Mouse (Mus musculus) frontal cortex, adult 2 months (tissue): Measurements from ENCODE around the gene Pld5. TPM values are rescaled to one million over a fixed set of nuclear protein-coding genes. Genes with fewer than 3 reads are reported as not detected.
"Not testable (repeated sequence)": the region's sequence is repeated elsewhere in the genome, so short reads cannot be mapped to it uniquely, and the experiment has no call there.

Experiments
- DNase-seq, 2 experiments: peaks; one replicate each; pipeline ENCODE4 v3.0.0; 2022; ENCODE audit warnings: low spot score in 1 of 2; ENCODE audit errors: extremely low spot score in 1 of 2
- polyA plus RNA-seq: library from polyadenylated mRNA; depleted of rRNA; stranded (reverse); fragments of >200 nt; gene quantifications from 2 replicates; pipeline ENCODE4 v1.2.3, GENCODE M21; 2012

Gene Pld5
- polyA plus RNA-seq, 1 experiment, result 3.3 TPM

GRCm38 (mm10) chr1:176053653-176054052, 221.5 kb downstream of the Pld5 start:
- DNase-seq, result no peak

DNA sequence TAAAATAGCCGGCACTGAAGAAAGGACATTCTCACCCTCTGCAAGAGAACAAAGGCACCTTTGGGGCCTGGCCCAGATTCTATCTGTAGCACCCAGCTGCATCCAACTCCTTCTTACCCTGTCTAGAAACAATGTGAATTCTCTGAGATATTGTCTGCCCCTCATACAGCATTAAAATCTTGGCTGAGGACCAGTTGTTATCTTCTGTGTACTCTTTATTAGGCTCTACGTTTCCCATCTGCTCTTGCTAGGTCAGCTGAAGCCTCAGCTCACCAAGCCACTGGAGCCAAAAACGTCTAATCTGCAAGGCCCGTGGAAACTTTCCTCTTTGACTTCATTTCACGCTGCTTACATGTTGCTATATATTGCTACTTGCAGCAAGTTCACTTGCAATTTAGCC, 228.1 kb downstream of the Pld5 start:
- no peak for DNase-seq

- no peak for DNase-seq
Measured at GRCm38 (mm10) chr1:176046375-176046774, 228.7 kb downstream of the Pld5 start.

GRCm38 (mm10) chr1:176043056-176043455, 232.1 kb downstream of the Pld5 start:
- no peak for DNase-seq

DNA sequence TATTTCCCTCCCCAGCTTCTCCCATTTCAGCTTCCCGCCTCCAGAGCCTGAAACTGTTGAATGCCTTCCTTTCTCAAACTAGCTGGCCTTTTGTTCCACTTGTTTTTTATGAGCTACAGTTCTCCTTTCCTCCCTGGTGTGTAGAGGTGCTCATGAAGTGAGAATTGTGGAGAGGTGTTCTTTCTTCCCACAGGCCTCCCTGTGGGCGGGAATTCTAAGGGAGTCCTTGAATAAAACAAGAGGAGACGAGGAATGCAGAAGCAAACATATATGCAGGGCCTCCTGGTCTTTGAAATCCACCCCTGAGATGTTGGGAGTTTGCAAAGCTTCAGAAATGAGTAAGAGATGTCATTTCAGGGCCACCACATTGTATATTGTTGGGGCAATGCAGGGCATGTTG, 235.2 kb downstream of the Pld5 start:
- no peak for DNase-seq

DNA sequence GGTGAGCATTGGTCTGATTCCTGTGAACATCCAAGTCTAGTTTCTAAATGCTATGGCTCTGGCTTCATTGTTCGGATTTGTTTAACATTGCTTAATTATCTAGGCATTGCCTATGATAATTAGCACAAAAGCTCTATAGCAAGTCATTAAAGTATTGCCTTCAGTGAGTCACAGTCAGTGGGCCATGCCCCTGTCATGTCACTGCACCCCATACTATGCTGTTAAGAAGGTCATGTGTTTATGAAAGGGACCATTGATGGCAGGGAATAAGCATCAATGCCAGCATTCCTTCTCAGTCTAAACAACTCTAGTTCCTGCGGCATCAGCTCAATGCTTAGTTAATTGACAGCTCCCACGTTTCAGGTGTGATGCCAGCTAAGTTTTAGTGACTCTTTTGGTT, 239.1 kb downstream of the Pld5 start:
- DNase-seq, result no peak

DNA sequence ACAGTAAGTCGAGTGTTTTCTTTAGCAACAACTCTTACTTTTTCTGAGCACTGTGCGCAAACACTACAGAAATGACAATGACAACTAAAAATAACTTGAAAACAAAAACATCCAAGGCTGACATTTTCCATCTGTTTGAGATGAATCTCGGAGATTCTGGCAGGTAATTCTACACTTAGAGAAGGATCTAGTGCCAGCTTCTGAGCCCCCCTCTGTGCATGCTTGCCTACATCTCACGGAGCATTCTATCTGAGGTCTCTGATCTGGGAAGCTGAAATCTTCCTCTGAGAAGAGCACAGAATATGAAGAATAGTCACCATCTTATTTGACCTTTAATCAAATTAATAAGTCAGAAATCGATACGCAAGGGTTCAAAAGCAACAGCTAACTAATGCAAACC, 240.4 kb downstream of the Pld5 start:
- no peak for DNase-seq

- DNase-seq, result no peak
Measured at GRCm38 (mm10) chr1:176033698-176034097, 241.4 kb downstream of the Pld5 start.

- DNase-seq, result no peak
Measured at GRCm38 (mm10) chr1:176029063-176029462, 246.0 kb downstream of the Pld5 start.

DNA sequence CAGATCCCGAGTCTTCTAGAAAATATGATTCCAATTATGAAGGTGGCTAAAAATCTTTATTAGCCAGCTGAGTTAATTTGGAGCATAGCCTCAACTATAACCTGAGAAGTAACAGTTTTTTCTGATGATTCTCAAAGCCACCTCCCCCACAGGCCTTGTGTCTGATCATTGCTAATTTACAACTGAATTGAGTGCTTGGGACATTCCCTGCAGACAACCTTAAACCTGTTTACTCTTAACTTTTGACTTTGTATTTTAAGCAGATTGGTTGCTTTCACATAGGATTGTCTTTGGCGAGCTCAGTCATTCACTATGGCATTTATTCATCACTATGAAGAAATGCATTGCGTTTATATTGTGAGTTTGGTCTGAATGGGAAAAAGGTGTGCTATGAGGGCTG, 246.7 kb downstream of the Pld5 start:
- no peak for DNase-seq

GRCm38 (mm10) chr1:176024501-176024900, 250.6 kb downstream of the Pld5 start:
- no peak for DNase-seq

DNA sequence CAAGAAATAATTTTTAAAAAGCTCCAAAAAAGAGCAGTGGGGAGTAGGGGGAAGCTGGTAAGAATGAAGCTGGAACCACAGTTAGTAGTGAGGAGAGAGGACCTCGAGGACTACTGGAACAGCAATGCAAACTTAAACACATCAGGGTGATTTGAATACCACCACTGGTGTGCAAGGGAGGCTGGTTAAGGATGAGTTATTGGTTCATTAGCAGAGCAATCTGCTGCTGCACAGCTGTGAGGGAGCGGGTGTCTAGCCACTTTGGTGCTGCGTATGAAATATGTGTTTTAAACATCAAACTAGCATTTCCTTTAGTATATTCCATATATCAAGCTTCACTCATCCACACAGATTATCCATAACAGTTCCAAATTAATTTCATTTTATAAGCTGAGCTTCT, 256.6 kb downstream of the Pld5 start:
- no peak for DNase-seq

DNA sequence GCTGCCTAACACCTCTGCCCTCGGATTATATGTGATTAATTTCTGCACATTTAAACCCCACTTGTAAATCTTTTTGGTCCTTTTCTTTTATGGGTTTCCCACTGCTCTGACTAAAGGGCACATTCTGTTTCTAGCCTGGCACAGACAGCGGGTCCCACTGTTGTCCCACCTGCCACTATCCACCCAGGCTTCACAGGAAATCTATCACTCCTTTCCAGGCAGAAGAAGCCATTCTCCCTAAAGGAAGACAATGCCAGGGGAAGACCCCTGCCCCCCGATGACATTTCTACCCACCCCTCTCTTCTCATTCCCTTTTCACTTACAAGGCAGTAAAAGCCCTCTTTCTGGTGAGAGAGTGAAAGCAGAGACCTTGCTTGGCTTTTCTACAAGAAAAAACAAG, 259.0 kb downstream of the Pld5 start:
- no peak for DNase-seq

DNA sequence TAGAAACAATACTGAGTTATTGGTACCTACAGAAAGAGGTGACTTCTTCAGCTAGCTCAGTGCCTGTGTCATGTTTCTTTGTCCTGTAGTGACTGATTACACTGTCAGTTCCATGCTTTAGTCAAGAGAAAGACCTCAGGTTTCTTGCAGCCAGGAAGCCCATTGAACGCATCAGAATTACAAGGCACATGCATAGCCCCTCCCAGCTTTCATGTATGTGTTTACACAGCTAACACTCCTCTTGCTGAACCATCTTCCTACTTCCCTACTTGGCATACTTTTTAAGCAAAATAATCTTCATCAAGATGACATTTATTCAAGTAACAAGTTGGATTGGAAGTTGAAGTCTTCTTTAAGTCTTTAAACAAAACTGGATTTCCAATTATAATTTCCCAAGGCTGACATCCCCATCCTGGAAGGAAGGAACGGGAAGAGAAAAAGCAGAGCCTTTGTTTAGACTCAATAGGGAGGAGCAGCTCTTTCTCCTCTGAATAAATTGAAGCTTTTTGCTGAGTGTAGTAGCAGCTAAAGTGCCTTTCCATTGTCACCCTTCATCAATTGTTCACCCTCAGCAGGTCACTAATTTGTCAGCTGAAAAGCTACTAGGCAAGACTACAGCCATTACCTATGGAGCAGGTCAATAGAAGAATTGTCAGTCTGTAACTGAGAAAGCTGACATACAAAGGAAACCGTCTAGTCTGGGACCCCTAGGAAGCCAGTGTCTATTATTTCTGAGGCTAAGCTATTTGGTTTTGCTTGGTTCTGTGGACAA, 261.4 kb downstream of the Pld5 start:
- DNase-seq, result no peak

DNA sequence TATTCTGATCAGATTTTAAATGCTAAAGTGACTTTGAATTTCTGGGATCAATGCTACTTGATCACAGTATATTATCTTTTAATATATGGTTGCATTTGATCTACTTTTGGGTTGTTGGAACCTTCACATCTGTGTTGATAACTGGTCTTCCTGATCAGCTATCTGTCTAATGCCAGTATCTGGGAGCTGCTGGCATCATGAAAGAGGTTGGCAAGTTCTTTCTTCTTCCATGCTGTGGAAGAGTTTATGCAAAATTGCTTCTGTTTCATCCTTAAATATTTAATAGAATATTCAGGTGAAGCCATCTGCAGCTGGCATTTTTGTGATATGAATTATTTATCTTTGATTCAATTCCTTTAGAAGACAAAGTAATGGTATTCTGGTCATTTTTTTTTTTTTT, 263.6 kb downstream of the Pld5 start:
- no peak for DNase-seq

DNA sequence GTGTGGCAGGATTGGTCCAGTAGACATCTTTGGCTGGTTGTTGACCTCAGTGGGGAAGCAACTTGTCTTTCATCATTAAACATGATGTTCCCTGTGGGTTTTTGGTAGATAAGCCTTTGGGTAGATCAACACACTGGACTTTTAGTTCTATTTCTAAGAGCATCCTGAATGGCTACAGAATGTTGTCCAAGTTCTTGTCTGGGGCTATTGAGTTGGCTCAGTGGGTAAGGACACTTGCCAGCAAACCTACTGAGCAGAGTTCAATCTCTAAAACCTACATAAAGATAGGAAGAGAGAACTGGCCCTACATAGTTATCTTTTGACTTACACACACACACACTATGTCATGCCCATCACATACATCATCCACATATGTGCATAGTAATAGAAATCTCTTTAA, 264.0 kb downstream of the Pld5 start:
- DNase-seq, result no peak

- no peak for DNase-seq
Measured at GRCm38 (mm10) chr1:176008411-176008810, 266.7 kb downstream of the Pld5 start.

DNA sequence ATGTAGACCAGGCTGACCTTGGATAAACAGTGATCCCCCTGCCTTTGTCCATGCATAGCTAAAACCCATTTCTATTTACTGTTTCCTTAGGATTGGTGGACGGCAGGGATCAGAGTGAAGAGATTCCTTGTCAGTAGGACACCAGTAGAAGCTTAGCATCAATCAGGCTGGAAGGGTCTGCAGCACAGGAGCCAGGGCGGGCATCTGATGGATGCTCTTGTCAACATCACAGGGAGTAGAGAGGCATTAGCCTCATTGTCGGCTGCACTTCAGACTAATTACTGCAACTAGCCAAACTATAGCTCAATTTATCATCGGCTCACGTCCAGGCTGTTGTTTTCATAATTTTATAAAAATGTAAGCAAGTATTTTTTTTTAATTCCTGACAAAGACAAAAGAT, 274.5 kb downstream of the Pld5 start:
- no peak for DNase-seq

- DNase-seq, result no peak
Measured at GRCm38 (mm10) chr1:175997076-175997651, 277.9 kb downstream of the Pld5 start.

DNA sequence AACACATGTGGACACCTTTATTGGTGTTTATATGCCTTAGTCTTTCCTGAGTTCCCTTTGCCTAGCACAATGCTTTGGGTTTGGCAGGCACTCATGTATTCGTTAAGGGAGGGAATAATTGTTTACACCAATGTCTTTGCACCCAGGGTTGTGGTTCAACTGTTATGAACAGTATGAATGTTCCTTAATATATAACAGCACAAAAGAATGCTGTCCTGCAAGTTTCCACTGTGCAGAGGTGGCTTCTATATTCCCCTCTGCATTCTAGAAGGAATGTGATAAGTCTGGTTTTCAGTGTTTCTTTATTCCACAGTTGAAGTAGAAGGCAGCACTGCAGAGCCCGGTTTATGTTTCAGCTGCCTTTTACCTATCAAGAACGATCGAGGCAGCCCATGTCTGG, 286.2 kb downstream of the Pld5 start:
- DNase-seq, result no peak

- DNase-seq, result no peak
Measured at GRCm38 (mm10) chr1:175988448-175988847, 286.7 kb downstream of the Pld5 start.

DNA sequence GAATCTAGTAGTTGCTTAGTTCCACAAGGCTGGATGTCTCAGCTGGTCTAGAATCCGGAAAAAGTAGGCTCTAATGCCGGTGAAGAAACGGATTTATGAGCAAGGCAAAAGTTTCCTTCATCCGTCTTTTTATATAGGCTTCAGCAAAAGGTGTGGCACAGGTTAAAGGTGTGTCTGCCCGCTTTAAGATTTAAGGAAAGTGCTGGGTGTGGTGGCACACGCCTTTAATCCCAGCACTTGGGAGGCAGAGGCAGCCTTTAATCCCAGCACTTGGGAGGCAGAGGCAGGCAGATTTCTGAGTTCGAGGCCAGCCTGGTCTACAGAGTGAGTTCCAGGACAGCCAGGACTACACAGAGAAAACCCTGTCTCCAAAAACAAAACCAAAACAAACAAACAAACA, 296.1 kb downstream of the Pld5 start, which contains the start of gene Rbm8a2:
TSS of gene Rbm8a2 (minus strand) at position 101 of the 400 bp plus-strand sequence.
- DNase-seq, result not testable (repeated sequence)
